Mouse (Mus musculus): Measurements from ENCODE around the gene Smurf1. TPM values are rescaled to one million over a fixed set of nuclear protein-coding genes. Genes with fewer than 3 reads are reported as not detected.

The Smurf1 gene
- 2.0 and 2.1 TPM in 2 replicates for polyA plus RNA-seq (2015; fragmentation: Nextera tagmentation; extraction: Ambion mirVana)

DNA sequence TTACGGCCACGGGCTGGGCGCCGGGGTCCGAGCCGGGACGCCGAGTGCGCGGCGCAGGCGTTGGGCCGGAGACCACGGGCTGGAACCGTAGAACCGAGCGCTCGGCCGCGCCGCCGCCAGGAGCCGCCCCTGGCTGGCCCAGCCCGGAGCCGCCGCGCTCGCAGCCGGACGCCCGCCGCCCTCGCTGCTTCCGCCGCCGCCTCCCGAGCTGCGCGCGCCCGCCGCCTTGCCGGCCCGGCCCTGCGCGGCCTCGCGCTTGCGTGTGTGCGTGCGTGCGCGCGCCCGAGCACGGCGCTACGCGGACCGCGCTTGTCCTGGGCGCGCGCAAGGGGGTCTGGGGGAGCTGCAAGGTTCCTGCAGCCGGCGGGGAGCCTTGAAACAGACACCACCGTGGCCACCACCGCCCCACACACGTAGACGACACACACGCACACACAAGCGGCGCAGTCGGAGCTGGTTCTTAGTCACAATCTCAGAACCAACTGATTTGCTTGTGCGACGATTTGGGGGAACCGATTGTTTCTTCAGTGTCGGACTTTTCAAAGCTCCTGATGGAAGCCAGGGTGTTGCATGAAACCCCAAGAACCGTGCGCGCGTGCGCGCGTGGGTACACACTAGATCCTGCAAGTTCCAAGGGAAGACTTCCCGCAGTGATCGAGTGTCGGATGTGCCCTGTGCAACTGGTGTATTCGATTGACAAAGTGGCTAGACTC lies at the start of gene Smurf1:
Gene Smurf1, minus strand, starts transcription at position 209 of the 713 bp plus-strand sequence.
- H3K27me3 ChIP-seq = peaks cover 34% of the 10 kb centered on the region
- DNase-seq (peak; percentile 42), ATAC-seq (ENCODE audit: low read depth) (peak; percentile 64)
- peak within 1 kb of the TSS; percentile 87 for H3K4me2 ChIP-seq
- peak within 1 kb of the TSS; percentile 74 for H3K9ac ChIP-seq
- H3K9me3 ChIP-seq (replicated peaks) = no peaks in the 10 kb centered on the region
- H3K27ac ChIP-seq = no peak within 1 kb of the TSS
- WGBS (ENCODE audit: insufficient replicate concordance) = under 1% methylated on average over 89 of the region's 89 CpGs
- H3K4me1 ChIP-seq (replicated peaks) = peaks cover 20% of the 10 kb centered on the region
- H3K4me3 ChIP-seq (replicated peaks) = peak within 1 kb of the TSS; percentile 72
- no peaks in the 10 kb centered on the region for H3K36me3 ChIP-seq

GRCm38 (mm10) chr5:145014278-145014677 lies 48.6 kb upstream of the Smurf1 start:
- DNase-seq (no peak), ATAC-seq (ENCODE audit: low read depth) (no peak)
- WGBS (ENCODE audit: insufficient replicate concordance) = 75% methylated on average over 1 of the region's 1 CpGs

DNA sequence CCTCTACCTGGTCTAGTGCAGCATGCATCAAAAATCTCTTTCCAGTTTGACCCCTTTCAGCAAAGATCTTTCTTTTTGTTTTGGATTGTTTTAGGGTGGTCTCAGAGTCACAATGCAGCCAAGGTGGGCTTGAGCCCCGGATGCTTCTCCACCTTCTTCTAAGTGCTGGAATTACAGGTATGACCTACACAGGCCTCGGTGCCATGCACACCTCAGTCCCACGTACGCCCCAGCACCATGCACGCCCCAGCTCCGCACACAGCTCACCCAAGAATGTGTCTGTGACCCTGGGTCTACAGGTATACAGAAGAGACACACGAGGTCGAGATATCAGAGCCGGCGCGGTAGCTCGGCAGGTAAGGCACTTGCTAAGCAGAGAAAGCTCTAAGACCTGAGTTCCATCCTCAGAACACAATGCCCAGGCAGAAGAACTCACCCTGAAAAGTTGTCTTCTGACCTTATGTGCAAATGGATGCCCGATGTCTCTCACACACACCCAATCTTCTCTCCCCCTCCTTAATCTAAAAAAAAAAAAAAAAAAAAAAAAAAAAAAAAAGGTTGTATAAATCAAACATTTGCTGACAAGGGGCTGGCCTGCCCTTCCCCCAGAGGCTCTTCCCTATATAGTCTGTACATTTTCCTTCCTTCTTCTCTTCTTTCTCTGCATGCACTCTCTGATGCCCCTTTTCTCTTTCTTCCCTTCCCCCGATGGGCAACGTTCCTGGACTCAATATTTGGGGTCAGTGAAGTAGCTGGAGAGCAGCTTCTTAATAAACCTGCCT lies 43.4 kb upstream of the Smurf1 start:
- peaks cover 5% of the 10 kb centered on the region; the same call in 1 of the 2 replicates for H3K4me1 ChIP-seq (replicated peaks)
- no peak for ATAC-seq (ENCODE audit: low read depth)
- no peaks in the 10 kb centered on the region for H3K27me3 ChIP-seq
- no peak overlapping the region for H3K4me3 ChIP-seq (replicated peaks)
- no peak overlapping the region for H3K27ac ChIP-seq
- no peak overlapping the region for H3K9ac ChIP-seq
- DNase-seq = no peak
- H3K9me3 ChIP-seq (replicated peaks) = no peaks in the 10 kb centered on the region
- H3K4me2 ChIP-seq = no peak overlapping the region
- no peaks in the 10 kb centered on the region for H3K36me3 ChIP-seq
- 72% methylated on average over 15 of the region's 15 CpGs for WGBS (ENCODE audit: insufficient replicate concordance)

More at GRCm38 (mm10) chr5:145014278-145014677, 48.6 kb upstream of the Smurf1 start:
- H3K9me3 ChIP-seq (replicated peaks) = no peaks in the 10 kb centered on the region
- no peaks in the 10 kb centered on the region for H3K27me3 ChIP-seq
- H3K4me3 ChIP-seq (replicated peaks) = no peak overlapping the region
- no peak overlapping the region for H3K27ac ChIP-seq
- H3K9ac ChIP-seq = no peak overlapping the region
- no peaks in the 10 kb centered on the region for H3K36me3 ChIP-seq
- H3K4me2 ChIP-seq = no peak overlapping the region
- no peaks in the 10 kb centered on the region for H3K4me1 ChIP-seq (replicated peaks)

GRCm38 (mm10) chr5:145005596-145005995 lies 39.9 kb upstream of the Smurf1 start:
- 59% methylated on average over 6 of the region's 6 CpGs for WGBS (ENCODE audit: insufficient replicate concordance)
- peaks cover 5% of the 10 kb centered on the region; the same call in 1 of the 2 replicates for H3K4me1 ChIP-seq (replicated peaks)
- DNase-seq (no peak), ATAC-seq (ENCODE audit: low read depth) (no peak)
- H3K36me3 ChIP-seq = no peaks in the 10 kb centered on the region
- H3K9ac ChIP-seq = no peak overlapping the region
- no peak overlapping the region for H3K4me3 ChIP-seq (replicated peaks)
- no peaks in the 10 kb centered on the region for H3K27me3 ChIP-seq
- no peaks in the 10 kb centered on the region for H3K9me3 ChIP-seq (replicated peaks)
- H3K4me2 ChIP-seq = no peak overlapping the region
- no peak overlapping the region for H3K27ac ChIP-seq

DNA sequence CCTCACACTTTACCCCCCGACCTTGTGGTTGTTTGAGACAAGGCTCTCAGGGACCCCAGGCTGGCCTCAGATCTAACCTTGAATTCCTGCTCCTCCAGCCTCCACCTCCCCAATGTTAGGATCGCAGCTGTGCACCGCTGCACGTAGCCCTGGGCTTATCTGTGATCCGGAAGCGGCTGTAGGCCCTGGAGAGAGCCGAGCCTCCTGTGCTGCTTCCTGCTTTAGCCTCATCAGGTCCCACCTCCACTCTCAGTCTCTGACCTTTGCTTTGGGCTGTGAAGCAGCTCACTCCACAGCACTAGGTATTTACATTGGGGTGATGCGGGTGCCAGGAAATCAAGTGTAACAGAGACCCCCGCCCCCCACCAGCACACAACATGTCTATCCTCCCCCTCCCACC lies 38.8 kb upstream of the Smurf1 start:
- no peak overlapping the region for H3K4me2 ChIP-seq
- no peak overlapping the region for H3K27ac ChIP-seq
- 47% methylated on average over 9 of the region's 9 CpGs for WGBS (ENCODE audit: insufficient replicate concordance)
- no peaks in the 10 kb centered on the region for H3K27me3 ChIP-seq
- peak; percentile 74 for ATAC-seq (ENCODE audit: low read depth)
- H3K4me3 ChIP-seq (replicated peaks) = no peak overlapping the region
- no peaks in the 10 kb centered on the region for H3K9me3 ChIP-seq (replicated peaks)
- no peaks in the 10 kb centered on the region for H3K36me3 ChIP-seq
- DNase-seq = no peak
- H3K9ac ChIP-seq = no peak overlapping the region
- peaks cover 5% of the 10 kb centered on the region; the same call in 1 of the 2 replicates for H3K4me1 ChIP-seq (replicated peaks)

DNA sequence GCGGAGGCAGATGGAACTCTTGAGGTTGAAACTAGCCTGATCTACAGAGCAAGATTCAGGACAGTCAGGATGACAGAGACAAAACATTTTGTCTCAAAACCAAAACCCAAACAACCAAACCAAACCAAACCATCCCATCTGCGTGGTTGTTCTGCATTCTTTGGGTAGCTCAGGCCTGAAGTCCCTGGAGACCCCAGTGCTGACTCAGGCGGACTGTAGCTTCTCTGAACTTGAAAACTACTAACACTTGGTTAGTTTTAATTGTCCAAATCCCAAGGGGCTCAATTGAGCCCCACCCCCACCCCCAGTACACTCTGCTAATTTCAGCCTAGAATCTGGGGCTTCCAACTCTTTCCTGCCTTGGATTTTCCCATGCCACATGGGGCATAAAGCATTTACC lies 37.7 kb upstream of the Smurf1 start:
- Histone ChIP-seq H3K27ac (no peak overlapping the region), H3K4me1 (replicated peaks) (peaks cover 5% of the 10 kb centered on the region; the same call in 1 of the 2 replicates), H3K9me3 (replicated peaks) (no peaks in the 10 kb centered on the region), H3K4me2 (no peak overlapping the region), H3K9ac (no peak overlapping the region), H3K36me3 (no peaks in the 10 kb centered on the region), H3K27me3 (no peaks in the 10 kb centered on the region), H3K4me3 (replicated peaks) (no peak overlapping the region)
- WGBS (ENCODE audit: insufficient replicate concordance) = 46% methylated on average over 3 of the region's 3 CpGs
- no peak for DNase-seq
- no peak for ATAC-seq (ENCODE audit: low read depth)

DNA sequence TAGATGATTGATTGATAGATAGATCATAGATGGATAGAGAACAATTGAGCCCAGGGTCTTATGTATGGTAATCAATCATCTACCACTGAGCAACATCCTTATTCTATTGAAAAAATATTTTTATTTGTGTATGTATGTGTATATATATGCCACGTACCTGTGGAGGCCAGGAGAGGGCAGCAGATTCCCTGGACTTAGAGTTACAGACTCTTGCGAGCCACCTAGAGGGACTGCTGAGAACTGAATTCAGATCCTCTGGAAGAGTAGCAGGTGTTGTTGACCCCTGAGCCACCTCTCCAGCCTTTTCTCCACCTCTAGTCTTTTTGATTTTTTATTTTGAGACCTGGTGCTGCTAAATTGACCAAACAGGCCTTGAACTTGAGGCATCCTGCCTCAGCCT lies 32.8 kb upstream of the Smurf1 start:
- Histone ChIP-seq H3K27me3 (no peaks in the 10 kb centered on the region), H3K27ac (no peak overlapping the region), H3K9ac (no peak overlapping the region), H3K4me1 (replicated peaks) (no peaks in the 10 kb centered on the region), H3K4me3 (replicated peaks) (no peak overlapping the region), H3K36me3 (no peaks in the 10 kb centered on the region), H3K4me2 (no peak overlapping the region), H3K9me3 (replicated peaks) (no peaks in the 10 kb centered on the region)
- ATAC-seq (ENCODE audit: low read depth) (no peak), DNase-seq (no peak)
- 32% methylated on average over 2 of the region's 2 CpGs for WGBS (ENCODE audit: insufficient replicate concordance)

GRCm38 (mm10) chr5:144990481-144990880 lies 24.8 kb upstream of the Smurf1 start:
- no peaks in the 10 kb centered on the region for H3K9me3 ChIP-seq (replicated peaks)
- H3K36me3 ChIP-seq = no peaks in the 10 kb centered on the region
- no peaks in the 10 kb centered on the region for H3K4me1 ChIP-seq (replicated peaks)
- WGBS (ENCODE audit: insufficient replicate concordance) = 67% methylated on average over 5 of the region's 5 CpGs
- DNase-seq (no peak), ATAC-seq (ENCODE audit: low read depth) (no peak)
- no peaks in the 10 kb centered on the region for H3K27me3 ChIP-seq
- H3K9ac ChIP-seq = no peak overlapping the region
- H3K4me2 ChIP-seq = no peak overlapping the region
- H3K27ac ChIP-seq = no peak overlapping the region
- H3K4me3 ChIP-seq (replicated peaks) = no peak overlapping the region

DNA sequence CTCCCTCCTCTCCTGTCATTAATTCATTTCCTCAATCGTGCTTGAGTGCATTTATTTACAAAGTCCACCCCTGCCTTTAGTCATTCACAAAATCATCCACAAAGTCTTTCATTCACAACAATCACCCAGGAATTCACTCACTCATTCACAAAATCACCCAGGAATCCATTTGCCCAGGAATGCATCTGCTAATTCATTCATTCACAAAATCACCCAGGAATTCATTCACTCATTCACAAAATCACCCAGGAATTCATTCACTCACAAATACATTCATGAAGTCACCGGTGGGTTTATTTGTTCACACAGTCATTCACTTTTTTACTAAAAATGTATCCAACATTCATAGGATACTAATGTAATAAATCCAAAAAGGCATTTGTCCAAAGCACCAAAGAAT lies 24.4 kb upstream of the Smurf1 start:
- Histone ChIP-seq H3K4me1 (replicated peaks) (no peaks in the 10 kb centered on the region), H3K27ac (no peak overlapping the region), H3K4me3 (replicated peaks) (no peak overlapping the region), H3K4me2 (no peak overlapping the region), H3K36me3 (no peaks in the 10 kb centered on the region), H3K27me3 (no peaks in the 10 kb centered on the region), H3K9me3 (replicated peaks) (no peaks in the 10 kb centered on the region), H3K9ac (no peak overlapping the region)
- DNase-seq (no peak), ATAC-seq (ENCODE audit: low read depth) (no peak)
- 56% methylated on average over 2 of the region's 2 CpGs for WGBS (ENCODE audit: insufficient replicate concordance)

DNA sequence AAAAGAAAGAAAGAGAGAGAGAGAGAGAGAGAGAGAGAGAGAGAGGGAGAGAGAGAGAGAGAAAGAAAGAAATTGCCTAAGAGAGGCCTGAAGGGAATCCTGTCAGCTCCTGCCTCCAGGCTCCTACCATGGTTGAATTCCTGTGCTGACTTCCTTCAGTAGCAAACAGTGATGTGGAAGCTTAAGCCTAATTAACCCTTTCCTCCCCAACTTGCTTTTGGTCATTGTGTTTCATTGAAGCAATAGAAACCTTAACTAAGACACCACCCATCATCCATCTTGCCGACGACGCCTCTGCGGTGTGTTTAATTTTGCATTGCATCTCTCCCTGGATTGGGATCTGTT lies 23.4 kb upstream of the Smurf1 start:
- no peaks in the 10 kb centered on the region for H3K27me3 ChIP-seq
- H3K4me1 ChIP-seq (replicated peaks) = no peaks in the 10 kb centered on the region
- H3K9ac ChIP-seq = no peak overlapping the region
- H3K9me3 ChIP-seq (replicated peaks) = no peaks in the 10 kb centered on the region; the same call in 1 of the 2 replicates
- no peak overlapping the region for H3K4me2 ChIP-seq
- WGBS (ENCODE audit: insufficient replicate concordance) = 84% methylated on average over 4 of the region's 4 CpGs
- no peak overlapping the region for H3K4me3 ChIP-seq (replicated peaks)
- ATAC-seq (ENCODE audit: low read depth) (no peak), DNase-seq (no peak)
- H3K36me3 ChIP-seq = no peaks in the 10 kb centered on the region
- no peak overlapping the region for H3K27ac ChIP-seq

DNA sequence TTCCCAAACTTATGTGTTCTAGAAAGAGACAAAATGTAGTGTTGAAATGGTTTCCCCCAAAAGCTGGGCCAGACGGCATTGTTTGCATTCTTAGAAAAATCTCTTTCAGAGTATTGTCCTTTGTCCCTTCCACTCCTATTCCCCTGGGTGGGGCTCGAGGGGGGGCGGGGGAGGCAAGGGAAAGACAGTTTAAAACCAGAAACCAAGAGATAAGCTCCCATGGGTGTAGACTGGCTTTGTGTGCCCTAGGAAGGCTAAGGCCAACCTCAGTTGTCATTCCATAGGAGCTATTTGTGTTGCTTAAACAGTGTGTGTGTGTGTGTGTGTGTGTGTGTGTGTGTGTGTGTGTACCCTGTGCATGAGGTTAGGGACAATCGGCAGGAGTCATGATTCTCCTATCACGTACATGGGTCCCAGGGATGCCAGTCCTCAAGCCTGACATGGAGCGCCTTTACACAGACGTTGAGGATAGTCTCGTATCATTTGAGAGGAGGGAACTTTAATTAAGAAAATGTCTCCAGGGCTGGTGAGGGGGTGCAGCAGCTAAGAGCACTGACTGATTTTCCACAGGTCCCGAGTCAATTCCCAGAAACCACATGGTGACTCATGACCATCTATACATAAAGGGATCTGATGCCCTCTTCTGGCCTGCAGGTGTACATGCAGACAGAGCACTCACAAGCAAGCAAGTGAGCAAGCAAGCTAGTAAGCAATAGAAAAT lies 22.9 kb upstream of the Smurf1 start:
- no peaks in the 10 kb centered on the region; the same call in 1 of the 2 replicates for H3K9me3 ChIP-seq (replicated peaks)
- no peak overlapping the region for H3K27ac ChIP-seq
- ATAC-seq (ENCODE audit: low read depth) = 0 out of 2 replicates have a peak, but pooled peaks have one; percentile 41
- H3K4me3 ChIP-seq (replicated peaks) = no peak overlapping the region
- H3K9ac ChIP-seq = no peak overlapping the region
- H3K27me3 ChIP-seq = no peaks in the 10 kb centered on the region
- 31% methylated on average over 9 of the region's 9 CpGs for WGBS (ENCODE audit: insufficient replicate concordance)
- no peaks in the 10 kb centered on the region for H3K36me3 ChIP-seq
- no peak for DNase-seq
- no peaks in the 10 kb centered on the region for H3K4me1 ChIP-seq (replicated peaks)
- no peak overlapping the region for H3K4me2 ChIP-seq
